ENCODE assay signal across 10 mouse cellular contexts in the genomic region with DNA sequence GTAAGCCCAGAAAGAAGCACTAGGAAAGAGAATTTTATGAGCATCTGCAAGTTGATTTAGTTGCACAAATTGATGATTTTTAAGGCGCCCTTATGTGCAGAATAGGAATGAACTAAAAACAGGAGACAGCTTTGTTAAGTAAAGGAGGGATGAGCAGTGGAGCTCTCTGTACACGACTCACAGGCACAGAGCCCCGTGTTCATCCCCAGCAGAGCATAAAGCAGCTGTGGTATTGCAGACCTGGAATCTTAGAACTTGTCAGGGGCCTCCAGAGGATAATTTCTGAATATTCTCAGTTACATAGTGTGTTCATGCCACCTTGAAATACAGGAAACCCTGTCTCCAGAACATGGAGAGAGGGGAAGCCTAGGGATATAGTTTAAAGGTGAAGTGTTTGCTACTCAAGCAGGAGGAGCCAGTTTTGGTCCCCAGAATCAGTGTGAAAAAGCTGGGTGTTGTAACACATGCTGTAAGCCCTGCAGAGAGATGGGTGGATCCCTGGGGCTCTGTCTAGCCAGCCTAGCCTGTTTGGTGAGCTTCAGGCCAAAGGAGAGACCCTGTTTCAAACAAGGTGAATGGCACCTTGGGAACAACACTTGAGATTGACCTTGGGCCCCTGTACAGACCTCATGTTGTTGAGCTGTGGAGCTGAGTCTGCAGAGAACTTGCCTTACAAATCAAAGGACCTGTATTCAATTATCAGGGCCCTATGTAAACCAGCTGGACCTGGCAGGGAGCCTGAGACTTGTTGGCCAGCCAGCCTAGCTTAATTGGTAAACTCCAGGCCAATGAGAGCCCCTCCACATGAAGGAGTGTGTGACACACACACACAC. TPM values are rescaled to one million over a fixed set of nuclear protein-coding genes. Genes with fewer than 3 reads are reported as not detected.
A peak's percentile ranks its signal among the peaks of the same experiment; 100 is the strongest.
DNase-seq lines count a peak whose midpoint lies in the region; ATAC-seq lines count a peak whose summit lies in the region.
"Had no signal": no experiment of that assay in that cellular context is flagged by ENCODE, and none has a peak within 500 bp of the region (broad histone marks: within the 10 kb centered on the region; RNA-seq: fewer than 3 reads in every experiment).

No protein-coding gene starts in this region.

- ATAC-seq in embryonic facial prominence, embryonic 15.5 days (ENCODE audit: insufficient number of reproducible peaks, low FRiP score, low TSS enrichment, low read depth), result peak; percentile 65
- ATAC-seq in kidney, embryonic 14.5 days (ENCODE audit: low FRiP score, low TSS enrichment), result peak; percentile 43; the same call in 1 of the 2 replicates
- ATAC-seq: Patski had no signal

- 38% methylated on average over 3 of the region's 3 CpGs for WGBS in embryonic facial prominence, embryonic 15.5 days
- WGBS in kidney, embryonic 14.5 days, result 66% methylated on average over 3 of the region's 3 CpGs

- H3K4me1 ChIP-seq in embryonic facial prominence, embryonic 15.5 days, result peaks cover 15% of the 10 kb centered on the region; the same call in 1 of the 2 replicates
- H3K4me1 ChIP-seq in kidney, embryonic 14.5 days (ENCODE audit: control insufficient read depth, insufficient read depth, low read length), result no peaks in the 10 kb centered on the region

- peak overlapping the region; percentile 60 for H3K27ac ChIP-seq in embryonic facial prominence, embryonic 15.5 days (replicated peaks)
- H3K27ac ChIP-seq in kidney, embryonic 14.5 days (ENCODE audit: low read depth, low read length), result no peak overlapping the region
- H3K27ac ChIP-seq: gastrocnemius, adult 2 months had no signal

- H3K27me3 ChIP-seq in embryonic facial prominence, embryonic 15.5 days, result no peaks in the 10 kb centered on the region
- H3K27me3 ChIP-seq in kidney, embryonic 14.5 days (ENCODE audit: control insufficient read depth, insufficient read depth, low read length), result no peaks in the 10 kb centered on the region
- H3K27me3 ChIP-seq: Patski had no signal

- no peaks in the 10 kb centered on the region for H3K9me3 ChIP-seq in embryonic facial prominence, embryonic 15.5 days (replicated peaks)
- H3K9me3 ChIP-seq in kidney, embryonic 14.5 days (ENCODE audit: control insufficient read depth, low read length), result no peaks in the 10 kb centered on the region

- peak; percentile 25 to 27 for DNase-seq in layer of hippocampus, postnatal 10 days (ENCODE audit: low spot score in 2 of 2)
- DNase-seq in layer of hippocampus, postnatal 36 days, result no peak
- DNase-seq in lung, postnatal 14 days, result peak; percentile 13
- DNase-seq in ovary, postnatal 10 days (ENCODE audit: low spot score), result no peak
- no peak for DNase-seq in frontal cortex, adult 2 months (ENCODE audit: extremely low spot score in 1 of 2, low spot score in 1 of 2)
- DNase-seq in adrenal gland, postnatal 10 days, result no peak
- DNase-seq: gastrocnemius, adult 2 months had no signal

- H3K9ac ChIP-seq in embryonic facial prominence, embryonic 15.5 days, result no peak overlapping the region
- H3K9ac ChIP-seq in kidney, embryonic 14.5 days (ENCODE audit: low read depth, low read length), result no peak overlapping the region

- H3K4me2 ChIP-seq in embryonic facial prominence, embryonic 15.5 days (replicated peaks), result no peak overlapping the region
- H3K4me2 ChIP-seq in kidney, embryonic 14.5 days (replicated peaks; ENCODE audit: low read depth, low read length), result no peak overlapping the region

- H3K4me3 ChIP-seq in embryonic facial prominence, embryonic 15.5 days (replicated peaks), result no peak overlapping the region
- H3K4me3 ChIP-seq in kidney, embryonic 14.5 days (ENCODE audit: low read length), result no peak overlapping the region
- H3K4me3 ChIP-seq: gastrocnemius, adult 2 months had no signal

- H3K36me3 ChIP-seq in embryonic facial prominence, embryonic 15.5 days, result 0 out of 2 replicates have a peak, but pooled peaks cover 1% of the 10 kb centered on the region
- no peaks in the 10 kb centered on the region; the same call in 1 of the 2 replicates for H3K36me3 ChIP-seq in kidney, embryonic 14.5 days (ENCODE audit: control insufficient read depth, insufficient read depth, low read length)

RNA-seq across cellular contexts. Expression of a gene that starts 10.9 kb away (rescaled TPM):
- 100 to 1,000 TPM; 184 to 188 TPM for total RNA-seq in layer of hippocampus, postnatal 10 days (2021)
- 100 to 1,000 TPM; 174 to 178 TPM for total RNA-seq in layer of hippocampus, postnatal 36 days (2021)
- polyA plus RNA-seq in embryonic facial prominence, embryonic 15.5 days (2015; fragmentation: Nextera tagmentation; extraction: Ambion mirVana), result 14.9 and 17.3 TPM in 2 replicates
- 11.1 and 17.7 TPM in 2 replicates for polyA plus RNA-seq in kidney, embryonic 14.5 days (2014; fragmentation: Nextera tagmentation; extraction: Ambion mirVana)
- 104 and 113 TPM in 2 replicates for polyA plus RNA-seq in frontal cortex, adult 2 months (2012; rRNA removed)
- total RNA-seq in adrenal gland, postnatal 10 days (2021), result 10 to 100 TPM; 20.7 to 32.5 TPM

RNA-seq across cellular contexts. Expression of a gene that starts 21.5 kb away (rescaled TPM):
- total RNA-seq in layer of hippocampus, postnatal 10 days (2021), result 10 to 100 TPM; 29.7 to 31.0 TPM
- 10 to 100 TPM; 27.5 to 28.0 TPM for total RNA-seq in layer of hippocampus, postnatal 36 days (2021)
- 68.3 and 72.3 TPM in 2 replicates for polyA plus RNA-seq in embryonic facial prominence, embryonic 15.5 days (2015; fragmentation: Nextera tagmentation; extraction: Ambion mirVana)
- polyA plus RNA-seq in kidney, embryonic 14.5 days (2014; fragmentation: Nextera tagmentation; extraction: Ambion mirVana), result 73.4 and 88.8 TPM in 2 replicates
- polyA plus RNA-seq in frontal cortex, adult 2 months (2012; rRNA removed), result 28.7 and 29.9 TPM in 2 replicates
- total RNA-seq in adrenal gland, postnatal 10 days (2021), result 10 to 100 TPM; 30.5 to 31.9 TPM

RNA-seq across cellular contexts. Expression of a gene that starts 48.0 kb away (rescaled TPM):
- total RNA-seq in layer of hippocampus, postnatal 10 days (2021), result under 1 TPM; 0.25 to 0.34 TPM
- under 1 TPM; 0.20 to 0.22 TPM for total RNA-seq in layer of hippocampus, postnatal 36 days (2021)
- polyA plus RNA-seq in embryonic facial prominence, embryonic 15.5 days (2015; fragmentation: Nextera tagmentation; extraction: Ambion mirVana), result 0.15 and 0.20 TPM in 2 replicates
- 0.91 TPM in 1 of 2 replicates, not detected in the other for polyA plus RNA-seq in kidney, embryonic 14.5 days (2014; fragmentation: Nextera tagmentation; extraction: Ambion mirVana)
- polyA plus RNA-seq in frontal cortex, adult 2 months (2012; rRNA removed), result 1.6 and 1.7 TPM in 2 replicates
- total RNA-seq in adrenal gland, postnatal 10 days (2021), result 1 to 10 TPM in 1 of 2 experiments, under 1 TPM in 1; 0.75 to 1.4 TPM

Comparison
In these comparisons a context has a peak if more than half of its experiments do, and no peak if none do; other contexts are left out.
1. DNase-seq: peak in layer of hippocampus, postnatal 10 days (2 of 2) and lung, postnatal 14 days (single experiment); none in layer of hippocampus, postnatal 36 days (0 of 2), ovary, postnatal 10 days (single experiment), frontal cortex, adult 2 months (0 of 2) and adrenal gland, postnatal 10 days (single experiment).
2. RNA of a gene that starts 10.9 kb away (total RNA-seq): 184 to 188 TPM in layer of hippocampus, postnatal 10 days and 174 to 178 TPM in layer of hippocampus, postnatal 36 days; 20.7 to 32.5 TPM in adrenal gland, postnatal 10 days; every median in the first group is over 4 times any median in the second.